Mouse (Mus musculus) embryo, embryonic 11.5 days (tissue): ENCODE results near the gene Iqschfp.

Source experiments
- DNase-seq: peaks from one replicate; pipeline ENCODE4 v3.0.0-alpha.2; 2012; ENCODE audit warnings: low read depth, low spot score

Gene Iqschfp

DNA sequence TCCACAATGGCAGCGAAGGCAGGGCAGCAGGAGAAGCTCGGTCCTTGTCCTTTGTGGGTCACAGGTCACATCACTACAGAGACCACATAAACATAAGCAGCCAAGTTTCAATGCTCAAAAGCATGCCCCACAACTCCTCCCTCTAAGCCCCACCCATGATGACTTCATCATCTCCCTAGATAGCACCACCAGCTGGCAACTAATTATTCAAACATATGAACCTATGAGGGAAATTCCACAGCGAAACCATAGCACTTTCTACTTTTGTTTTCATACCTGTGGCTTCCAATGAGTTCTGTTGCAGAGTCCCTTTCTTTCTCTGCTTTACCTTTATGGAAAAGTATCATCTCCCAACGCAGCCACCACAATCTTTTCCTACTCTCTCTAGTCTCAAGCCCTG is 443.5 kb downstream of the Iqschfp start:
- DNase-seq, result no peak

DNA sequence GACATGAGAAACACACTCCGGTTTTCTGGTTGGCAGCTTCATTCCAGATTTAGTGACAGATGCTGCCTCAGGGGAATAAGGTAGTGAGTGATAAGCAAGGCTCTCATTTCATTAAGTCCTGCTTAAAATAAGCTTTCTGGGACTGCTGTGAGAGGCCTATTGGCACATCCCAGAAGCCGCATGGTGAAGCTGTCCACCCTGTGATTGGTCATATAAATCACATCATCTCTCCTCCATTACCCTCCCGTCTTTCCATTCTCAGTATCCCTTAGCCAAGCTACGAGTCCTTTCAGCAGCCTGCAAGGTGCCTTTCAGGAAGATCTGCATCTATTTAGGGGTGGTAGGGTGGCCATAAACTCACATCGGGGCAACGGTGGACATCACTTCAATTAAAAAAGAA is 458.6 kb downstream of the Iqschfp start:
- no peak for DNase-seq

DNA sequence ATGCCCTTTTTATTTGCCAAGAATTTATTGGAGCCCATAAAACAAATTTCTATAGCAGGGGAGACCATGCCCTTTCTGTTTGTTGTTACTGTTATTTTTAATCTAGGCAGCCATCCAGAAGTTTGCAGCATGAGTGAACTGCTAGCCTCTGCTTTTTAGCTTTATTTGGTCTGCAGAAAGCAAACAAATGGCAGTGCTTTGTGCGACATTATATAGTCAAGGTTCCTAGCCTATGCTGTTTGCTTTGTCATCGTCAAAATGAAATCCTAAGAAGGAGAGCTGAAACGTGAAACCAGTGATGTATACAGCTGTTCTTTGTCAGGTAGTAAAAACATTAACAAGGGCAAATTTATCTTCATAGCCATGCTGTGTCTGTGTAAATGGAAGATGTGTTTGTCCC is 459.4 kb downstream of the Iqschfp start:
- DNase-seq, result no peak

DNA sequence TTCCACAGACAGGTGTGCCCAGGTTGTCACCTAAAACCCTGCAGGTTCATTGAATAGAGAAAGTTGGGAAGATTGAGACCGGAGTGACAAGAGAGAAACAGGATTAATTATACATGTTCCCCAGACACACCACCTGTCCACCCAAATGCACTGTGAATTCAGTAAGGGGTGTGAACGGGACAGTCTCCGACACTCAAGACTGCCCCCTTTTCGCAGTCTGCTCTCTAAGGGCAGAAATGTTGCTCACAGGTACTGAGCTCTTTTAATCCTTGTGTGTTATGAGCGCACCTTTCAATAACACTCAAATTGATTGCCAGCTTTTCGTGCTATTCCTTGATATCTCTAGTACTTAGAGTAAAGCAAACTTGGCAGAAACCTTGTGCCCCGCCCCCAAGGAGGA is 460.9 kb downstream of the Iqschfp start:
- DNase-seq, result no peak

DNA sequence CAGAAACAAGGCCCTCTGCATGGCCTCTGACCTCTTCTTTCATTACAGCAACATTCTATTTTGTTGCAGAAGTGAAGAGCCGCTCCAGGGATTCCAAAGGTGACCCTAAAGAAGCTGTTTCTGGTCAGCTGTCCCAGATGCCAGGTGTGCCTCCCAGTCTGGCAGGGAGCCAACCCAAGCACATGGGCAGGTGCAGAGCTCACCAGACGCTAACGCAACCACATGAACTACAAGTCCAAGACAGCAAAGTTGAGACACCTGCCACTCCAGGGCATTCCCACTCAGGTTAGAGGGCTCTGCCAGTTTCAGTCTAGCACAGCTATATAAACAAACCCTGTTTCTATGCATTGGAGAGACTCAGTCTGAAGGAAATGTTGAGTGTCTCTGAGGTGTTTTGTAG is 461.5 kb downstream of the Iqschfp start:
- DNase-seq, result no peak

DNA sequence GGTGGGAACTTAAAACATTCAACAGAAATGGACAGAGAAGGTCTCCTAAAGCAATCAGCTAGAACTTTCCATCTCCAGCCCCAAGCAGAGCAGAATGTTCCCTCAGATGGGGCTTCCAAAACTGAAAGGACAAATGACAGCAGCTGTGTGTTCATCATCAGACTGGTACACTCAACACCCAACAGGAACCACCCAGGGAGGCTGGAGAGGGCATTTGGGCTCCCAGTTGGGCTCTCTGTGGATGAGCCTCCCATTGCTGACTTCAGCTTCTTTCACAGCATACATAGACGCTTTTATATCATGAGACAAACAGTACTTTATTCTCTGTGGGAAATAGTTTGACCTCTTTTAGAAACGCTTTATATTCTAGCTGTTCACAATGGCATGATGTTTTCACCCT is 464.5 kb downstream of the Iqschfp start:
- DNase-seq, result no peak

DNA sequence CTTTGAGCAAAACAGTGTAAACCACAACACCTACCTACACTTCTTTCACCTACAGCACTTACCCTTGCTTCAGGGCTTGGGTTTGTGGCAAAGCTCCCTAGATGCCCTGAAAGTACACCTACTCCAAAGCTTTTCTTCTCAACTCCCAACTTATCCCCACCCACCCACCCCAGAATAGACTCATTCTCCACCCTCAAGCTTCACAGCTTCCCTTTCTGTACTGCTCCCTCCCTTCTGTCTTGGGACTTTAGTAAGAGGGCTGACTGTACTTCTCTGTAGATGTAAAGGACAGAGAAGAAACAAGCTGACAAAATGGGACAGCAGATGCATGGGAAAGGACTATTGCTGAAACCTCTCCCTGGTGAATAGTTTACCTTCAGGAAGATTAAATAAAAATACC is 476.0 kb downstream of the Iqschfp start:
- DNase-seq, result no peak

DNA sequence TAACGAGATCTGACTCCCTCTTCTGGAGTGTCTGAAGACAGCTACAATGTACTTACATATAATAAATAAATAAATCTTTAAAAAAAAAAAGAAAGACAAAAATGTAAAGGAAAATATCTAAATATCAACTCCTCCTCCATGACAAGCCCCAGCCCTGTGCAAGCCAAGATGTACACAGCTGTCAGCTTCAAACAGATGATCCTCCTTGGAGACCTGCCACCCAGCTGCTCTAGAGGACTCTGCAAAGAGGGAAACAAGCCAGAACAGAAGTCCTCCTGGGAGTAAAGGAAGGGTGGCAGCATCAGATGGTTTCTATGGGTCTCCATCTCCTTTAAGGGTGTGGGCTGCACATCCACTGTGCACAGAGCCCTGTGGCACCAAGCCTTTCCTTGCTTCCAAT is 480.9 kb downstream of the Iqschfp start:
- DNase-seq, result no peak

DNA sequence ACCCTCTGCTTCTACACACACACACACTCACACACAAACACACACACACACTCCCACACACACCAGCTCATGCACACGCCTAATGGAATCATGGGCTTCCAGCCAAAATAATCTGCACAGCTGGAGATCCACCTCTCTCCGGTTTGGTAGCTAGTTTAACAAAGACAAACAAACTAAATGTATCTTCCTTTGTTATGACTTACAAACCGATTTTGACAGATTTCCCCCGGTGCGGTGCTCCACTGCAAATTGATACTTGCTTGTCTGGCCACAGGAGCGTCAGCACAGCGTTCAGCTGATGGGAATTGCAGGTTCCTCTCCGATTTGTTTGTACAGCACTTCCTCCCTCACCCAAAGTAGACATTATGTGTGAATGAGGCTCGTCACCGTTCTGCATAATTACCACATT is 483.1 kb downstream of the Iqschfp start:
- no peak for DNase-seq

DNA sequence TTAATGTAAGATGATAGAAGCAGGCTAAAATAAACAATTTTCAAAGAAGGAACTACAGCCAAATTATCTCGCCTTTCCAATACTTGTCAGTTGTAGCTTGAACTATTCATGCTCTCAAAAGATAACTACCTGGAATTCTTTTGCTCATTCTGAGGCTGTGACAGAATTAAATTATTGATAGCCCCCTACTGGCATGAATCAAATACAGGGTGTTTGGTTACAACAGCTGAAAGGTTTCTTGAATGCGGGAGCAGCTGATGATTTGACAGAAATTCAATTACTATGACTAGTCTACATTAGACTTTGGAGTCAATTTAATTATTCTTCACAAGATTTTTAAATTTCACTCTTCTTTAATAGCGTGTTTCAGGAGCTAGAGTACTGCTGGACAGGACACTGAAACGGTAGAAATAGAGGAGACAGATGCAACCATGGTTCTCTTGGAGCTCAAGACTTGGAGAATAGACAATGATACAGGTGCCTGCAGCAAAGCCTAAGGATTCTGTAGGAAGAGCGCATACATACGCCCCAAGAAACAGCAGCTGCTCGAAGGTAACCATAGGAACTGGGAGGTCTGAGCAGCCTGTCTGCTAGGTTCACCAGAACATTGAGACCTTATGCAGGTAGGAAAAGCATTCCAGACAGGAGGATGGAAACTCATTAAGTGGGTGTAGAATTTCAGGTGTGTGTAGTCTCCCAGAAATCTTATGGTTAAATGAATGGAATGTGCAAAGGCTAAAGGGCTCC is 485.6 kb downstream of the Iqschfp start:
- no peak for DNase-seq

DNA sequence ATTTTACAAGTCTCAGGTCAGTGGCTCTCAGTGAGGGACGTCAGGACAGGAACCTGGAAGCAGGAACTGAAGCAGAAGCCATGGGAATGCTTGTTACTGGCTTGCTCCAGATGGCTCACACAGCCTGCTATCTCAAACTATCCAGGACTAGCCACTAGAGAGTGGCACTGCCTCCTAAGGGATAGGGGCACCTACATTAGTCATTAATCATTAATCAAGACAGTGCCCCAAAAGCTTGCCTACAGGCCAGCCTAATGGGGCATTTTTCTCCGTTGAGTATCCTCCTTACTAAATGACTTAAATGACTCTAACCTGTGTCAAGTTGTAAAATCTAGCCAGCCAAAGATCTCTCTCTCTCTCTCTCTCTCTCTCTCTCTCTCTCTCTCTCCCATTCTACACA is 486.8 kb downstream of the Iqschfp start:
- DNase-seq, result no peak

DNA sequence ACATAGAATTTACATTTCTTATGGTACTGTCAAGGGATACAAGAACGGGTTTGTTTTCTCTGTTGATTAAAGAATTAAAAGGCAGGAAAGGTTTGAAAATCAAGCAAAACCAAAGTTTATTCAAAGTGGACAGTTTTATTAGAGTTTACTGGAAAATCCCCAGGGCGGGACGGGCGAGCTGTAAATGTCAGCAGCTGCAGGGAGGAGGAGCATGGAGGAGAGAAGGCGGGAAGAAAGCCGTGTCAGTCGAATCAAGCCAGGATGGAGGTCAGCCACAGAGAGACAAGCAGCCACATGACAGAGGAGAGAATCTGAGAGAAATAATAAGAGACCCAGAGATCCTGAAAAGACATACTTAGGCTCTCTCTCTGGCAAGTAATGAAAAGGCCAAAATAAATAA is 487.2 kb downstream of the Iqschfp start:
- no peak for DNase-seq

DNA sequence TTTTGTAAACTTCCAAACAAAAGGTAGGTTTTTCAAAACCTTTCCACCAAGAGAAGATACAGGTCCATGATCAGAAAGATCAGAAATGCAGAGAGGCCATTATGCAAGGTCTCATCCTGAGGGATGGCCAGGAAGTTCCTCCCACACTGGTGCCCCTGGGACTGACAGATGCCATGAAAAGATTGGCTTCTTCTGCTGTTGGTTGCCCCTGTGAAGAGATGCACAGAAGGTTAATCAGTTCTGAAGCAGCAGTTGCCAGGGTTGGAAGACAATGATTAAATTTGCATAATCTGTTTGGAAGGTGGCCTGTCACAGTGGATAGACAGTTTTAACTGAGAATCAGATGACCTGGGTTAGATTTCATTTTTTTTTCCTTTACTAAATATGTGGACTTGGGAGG is 491.6 kb downstream of the Iqschfp start:
- no peak for DNase-seq

DNA sequence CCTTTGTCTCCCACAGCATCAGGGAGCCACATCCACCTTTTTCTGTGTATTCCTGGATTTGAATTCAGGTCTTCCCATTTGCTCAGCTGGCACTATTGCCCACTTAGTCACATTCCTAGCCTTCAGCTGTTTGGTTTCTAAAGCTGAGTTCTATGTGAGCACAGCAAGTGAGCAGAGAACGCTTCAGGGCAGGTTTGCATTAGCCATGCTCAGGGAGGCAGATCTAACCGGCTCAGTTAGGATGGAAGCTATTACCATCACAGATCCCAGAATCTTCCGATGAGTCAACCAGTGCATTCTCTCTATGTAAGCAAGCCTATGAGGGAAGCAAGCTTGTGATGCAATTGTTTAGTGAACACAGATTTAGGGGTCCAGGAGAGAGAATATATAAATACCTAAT is 493.5 kb downstream of the Iqschfp start:
- no peak for DNase-seq

DNA sequence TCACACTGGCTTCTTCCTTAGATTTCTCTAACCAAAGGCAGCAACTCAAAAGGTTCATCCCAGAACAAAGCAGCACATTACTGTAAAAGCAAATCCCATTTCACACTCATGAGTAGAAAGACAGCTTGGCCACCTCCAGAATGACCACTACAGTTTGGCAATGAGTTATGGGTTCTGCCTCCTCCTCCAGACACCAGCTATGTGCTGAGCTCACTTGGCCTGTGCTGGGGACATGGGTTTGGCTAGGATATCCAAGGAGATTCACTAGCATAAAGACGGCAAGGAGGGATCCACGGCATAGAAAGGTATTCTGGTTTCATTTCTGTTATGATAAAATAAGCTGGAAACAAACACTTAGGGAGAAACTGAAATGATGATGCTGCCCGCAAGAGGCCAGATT is 496.0 kb downstream of the Iqschfp start:
- DNase-seq, result no peak

DNA sequence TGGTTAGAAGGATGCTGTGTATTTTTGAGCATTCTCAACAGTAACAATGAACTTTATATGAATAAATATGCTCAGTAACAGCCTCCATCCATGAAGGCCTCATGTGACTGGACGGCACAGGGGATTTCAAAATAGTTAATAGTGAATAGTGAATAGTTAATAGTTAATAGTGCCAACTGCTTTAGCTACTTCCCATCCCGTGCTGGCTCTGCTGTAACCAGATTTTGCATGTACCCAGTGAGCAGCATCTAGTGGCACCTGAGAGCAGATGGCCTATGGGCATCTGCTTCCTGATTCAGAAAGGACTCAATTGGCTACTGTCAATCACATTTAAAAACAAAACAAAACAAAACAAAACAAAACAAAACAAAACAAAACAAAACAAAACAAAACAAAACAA is 501.5 kb downstream of the Iqschfp start:
- no peak for DNase-seq

DNA sequence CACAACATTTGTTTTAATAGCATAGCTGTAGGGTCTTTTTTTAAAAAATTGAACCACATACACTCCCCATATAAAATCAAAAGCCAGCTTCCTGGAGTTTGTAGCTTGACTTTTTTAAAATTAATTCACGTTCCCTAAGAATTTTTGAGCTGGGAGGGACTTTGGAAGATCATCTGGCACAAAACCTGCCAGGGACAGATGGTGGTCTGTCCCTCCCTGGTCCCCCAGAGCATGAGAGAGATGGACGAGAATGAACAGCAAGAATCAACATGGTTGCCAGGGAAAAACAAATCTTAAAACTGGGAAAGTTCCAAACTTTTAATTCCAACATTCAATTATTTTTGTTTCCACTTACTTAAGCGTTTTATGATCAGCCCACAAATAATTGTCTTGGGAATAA is 506.7 kb downstream of the Iqschfp start:
- DNase-seq, result no peak

DNA sequence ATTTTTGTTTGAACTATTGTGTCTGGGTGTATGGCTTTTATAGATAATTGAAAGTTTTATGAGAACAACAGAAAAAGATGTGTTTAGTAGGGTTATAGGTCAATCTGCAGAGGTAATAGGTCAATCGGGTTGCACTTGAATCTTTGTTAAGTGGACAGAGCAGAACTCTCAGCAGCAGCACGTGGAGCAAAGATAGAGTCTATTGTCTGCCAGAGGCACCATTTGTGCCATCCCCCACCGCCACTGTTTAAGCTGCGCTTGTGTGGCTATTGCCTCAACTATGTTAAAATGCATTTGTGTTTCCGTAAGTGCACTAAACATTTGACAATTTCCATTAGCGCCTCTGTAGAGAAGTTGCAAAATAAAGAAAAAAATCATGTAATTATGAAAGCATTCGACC is 508.1 kb downstream of the Iqschfp start:
- DNase-seq, result no peak

DNA sequence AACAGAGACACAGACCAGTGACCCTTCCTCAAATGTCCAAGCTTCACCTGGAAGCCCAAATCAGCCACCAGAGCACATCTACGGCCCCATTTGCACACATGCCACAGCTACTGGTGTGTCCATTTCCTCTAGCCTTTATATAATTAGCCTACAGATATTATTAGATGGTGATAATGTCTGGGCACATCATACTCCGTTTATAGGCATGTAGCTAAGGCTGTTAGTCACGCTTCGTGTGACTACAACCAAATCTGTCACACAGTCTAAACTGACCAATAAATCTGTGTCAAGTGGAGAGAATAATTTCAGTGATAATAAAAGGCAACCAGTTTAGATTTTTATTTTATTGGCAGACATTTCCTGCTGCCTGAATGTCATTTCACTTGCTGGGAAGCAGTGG is 511.3 kb downstream of the Iqschfp start:
- no peak for DNase-seq

DNA sequence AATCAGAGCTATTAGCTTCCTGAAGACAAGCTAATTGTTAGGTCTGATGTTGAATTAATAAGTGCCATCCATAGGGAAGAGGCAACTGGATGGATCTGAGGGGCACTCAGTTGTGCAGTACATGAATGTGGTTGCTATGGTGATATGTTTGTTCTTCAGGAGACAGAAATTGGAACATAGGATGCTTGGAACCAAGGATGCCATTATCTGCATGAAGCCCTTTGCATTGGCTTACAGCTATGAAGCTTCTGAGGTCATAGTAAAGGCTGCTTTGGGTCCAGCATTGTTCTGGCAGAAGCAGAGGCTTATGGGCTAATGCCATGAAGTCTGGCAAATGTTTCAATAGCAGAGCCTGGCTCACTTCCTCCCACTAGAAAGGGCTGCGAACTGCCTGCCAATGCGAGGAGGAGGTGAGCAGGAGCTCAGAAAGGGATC is 511.8 kb downstream of the Iqschfp start:
- DNase-seq, result no peak

DNA sequence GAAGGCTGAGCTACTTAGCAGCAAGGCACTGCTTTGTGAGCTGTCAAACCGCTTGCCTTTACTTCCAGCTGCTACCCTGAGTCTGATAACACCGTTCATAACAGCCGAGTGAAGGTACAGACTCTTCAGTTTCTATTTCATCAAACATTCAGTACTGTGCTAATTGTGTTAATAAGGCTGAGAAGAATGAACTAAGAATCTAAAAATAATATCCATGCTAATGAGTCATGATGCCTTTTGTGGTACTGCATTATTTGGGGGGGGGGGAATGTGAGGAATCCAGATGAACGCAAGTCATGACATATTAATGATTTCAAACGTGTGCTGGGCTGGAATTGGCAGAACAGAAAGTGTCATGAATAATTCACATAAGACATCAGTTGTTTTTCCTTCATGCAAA is 513.7 kb downstream of the Iqschfp start:
- DNase-seq, result no peak

DNA sequence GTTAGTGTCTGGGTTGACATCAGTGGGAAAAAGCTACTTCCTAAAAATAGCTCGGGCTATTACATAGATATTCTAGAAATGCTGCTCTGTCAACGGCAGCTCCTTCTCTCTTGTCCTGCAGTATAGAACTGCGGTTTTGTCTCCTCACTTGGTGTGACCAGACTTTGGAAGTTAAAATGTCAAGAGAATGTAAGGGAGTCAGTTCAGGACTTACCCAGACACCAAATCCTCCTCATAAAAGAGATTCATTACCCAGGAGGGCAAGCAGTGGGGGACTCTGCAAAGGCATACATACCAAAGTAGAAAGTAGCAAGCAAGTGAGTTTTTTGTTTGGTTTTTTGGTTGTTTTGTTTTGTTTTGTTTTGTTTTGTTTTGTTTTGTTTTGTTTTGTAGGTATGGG is 520.2 kb downstream of the Iqschfp start:
- DNase-seq, result no peak

DNA sequence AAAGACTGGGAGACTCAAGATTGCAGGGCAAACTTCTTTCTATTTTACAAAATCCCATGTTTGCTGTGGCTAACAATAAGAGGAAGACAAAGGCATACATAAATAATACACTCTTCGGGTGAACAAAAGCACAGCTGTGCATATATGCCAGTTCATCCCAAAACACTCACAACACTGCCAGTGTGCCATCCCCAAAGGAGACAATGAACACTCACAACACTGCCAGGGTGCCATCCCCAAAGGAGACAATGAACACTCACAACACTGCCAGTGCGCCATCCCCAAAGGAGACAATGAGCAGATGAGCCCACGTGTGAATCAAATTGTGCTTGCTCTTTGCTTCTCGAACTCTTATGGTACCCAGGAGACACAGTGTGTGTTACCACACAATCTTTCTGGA is 527.8 kb downstream of the Iqschfp start:
- no peak for DNase-seq

DNA sequence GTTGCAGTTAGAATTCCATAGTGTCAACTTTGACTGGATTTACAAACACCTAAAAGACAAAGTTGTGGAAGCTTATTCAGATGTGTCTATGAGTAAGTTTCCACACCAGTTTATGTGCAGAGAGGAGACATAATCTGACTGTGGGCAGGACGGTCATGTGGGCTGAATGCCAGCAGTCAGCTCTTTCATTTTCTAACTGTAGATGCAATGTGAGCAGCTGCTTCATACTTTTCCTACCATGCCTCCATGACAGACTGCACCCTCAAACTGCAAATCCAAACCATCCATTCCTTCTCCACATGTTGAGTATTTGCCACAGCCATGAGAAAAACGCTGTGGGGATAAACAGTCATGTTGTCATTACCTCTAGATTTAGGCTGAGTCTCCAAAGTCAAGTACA is 528.9 kb downstream of the Iqschfp start:
- no peak for DNase-seq
